Mouse (Mus musculus): ENCODE measurements at regions not wholly inside any gene's neighbourhood (a gene's known extent, or its start where the extent isn't known, plus 50 kb on each side); places are given as distances from the start of the nearest gene placed in this dataset.

DNA sequence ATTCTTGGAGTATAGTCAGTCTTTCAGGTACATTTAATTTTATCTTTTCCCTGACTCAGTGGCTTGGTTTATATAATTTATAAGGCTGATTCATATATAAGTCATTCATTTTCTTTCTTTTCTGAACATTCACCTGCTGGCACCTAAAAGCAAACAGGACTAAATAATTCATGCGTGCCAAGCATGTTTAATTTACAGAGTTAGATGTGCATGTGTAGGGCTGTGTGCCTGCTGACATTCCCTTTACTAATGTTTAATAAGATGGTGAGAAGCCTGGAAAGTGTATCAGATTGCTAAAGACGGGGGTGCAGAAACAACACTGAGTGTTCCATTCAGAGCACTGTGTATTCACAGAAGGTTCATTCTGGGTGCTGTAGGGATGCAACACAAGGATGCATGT is 229.0 kb downstream of the Rpl10l start:
- 68% methylated on average over 2 of the region's 2 CpGs for WGBS
- no peak for TF ChIP-seq CTCF (IDR thresholded peaks at IDR 0.05; ENCODE audit: low read depth)

GRCm38 (mm10) chr12:66048936-66049335 is 235.3 kb downstream of the Rpl10l start:
- TF ChIP-seq CTCF (IDR thresholded peaks at IDR 0.05; ENCODE audit: low read depth) = no peak
- Histone ChIP-seq H3K36me3 (ENCODE audit: control insufficient read depth, insufficient read depth) (no peaks in the 10 kb centered on the region), H3K9ac (ENCODE audit: low read depth, low read length) (no peak overlapping the region), H3K27me3 (replicated peaks; ENCODE audit: control insufficient read depth, insufficient read depth, low read length) (no peaks in the 10 kb centered on the region), H3K9me3 (ENCODE audit: control insufficient read depth) (no peaks in the 10 kb centered on the region), H3K27ac (ENCODE audit: low read depth, low read length) (no peak overlapping the region), H3K4me2 (replicated peaks; ENCODE audit: low read depth) (no peak overlapping the region), H3K4me3 (ENCODE audit: low read depth, low read length) (no peak overlapping the region), H3K4me1 (replicated peaks; ENCODE audit: control insufficient read depth, insufficient read depth, low read length) (no peaks in the 10 kb centered on the region)
- no peak for ATAC-seq

More for the DNA sequence above, 229.0 kb downstream of the Rpl10l start:
- H3K27me3 ChIP-seq (replicated peaks; ENCODE audit: control insufficient read depth, insufficient read depth, low read length) = no peaks in the 10 kb centered on the region
- H3K36me3 ChIP-seq (ENCODE audit: control insufficient read depth, insufficient read depth) = no peaks in the 10 kb centered on the region
- H3K27ac ChIP-seq (ENCODE audit: low read depth, low read length) = no peak overlapping the region
- no peaks in the 10 kb centered on the region for H3K4me1 ChIP-seq (replicated peaks; ENCODE audit: control insufficient read depth, insufficient read depth, low read length)
- ATAC-seq = no peak
- H3K9ac ChIP-seq (ENCODE audit: low read depth, low read length) = no peak overlapping the region
- no peak overlapping the region for H3K4me2 ChIP-seq (replicated peaks; ENCODE audit: low read depth)
- H3K4me3 ChIP-seq (ENCODE audit: low read depth, low read length) = no peak overlapping the region
- H3K9me3 ChIP-seq (ENCODE audit: control insufficient read depth) = no peaks in the 10 kb centered on the region

DNA sequence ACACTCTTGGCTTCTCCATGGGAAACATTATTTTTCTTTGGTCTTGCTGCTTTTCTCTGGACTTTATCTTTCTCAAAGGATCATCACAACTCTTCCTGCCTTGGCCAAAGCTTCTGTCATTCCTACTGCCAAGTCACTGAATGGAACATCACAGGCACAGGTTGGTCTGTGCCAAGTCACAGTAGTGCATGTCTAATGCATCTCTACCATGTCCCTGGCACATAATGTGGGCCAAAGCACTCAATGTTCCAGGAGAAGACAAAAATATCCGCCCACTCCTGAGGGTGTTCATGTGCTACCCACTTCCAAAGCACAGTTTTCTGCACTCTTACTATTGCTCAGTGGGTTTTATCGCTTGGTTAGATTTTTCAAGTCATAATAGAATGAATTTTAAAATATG is 247.9 kb downstream of the Rpl10l start:
- Histone ChIP-seq H3K27ac (ENCODE audit: low read depth, low read length) (no peak overlapping the region), H3K9ac (ENCODE audit: low read depth, low read length) (no peak overlapping the region), H3K4me2 (replicated peaks; ENCODE audit: low read depth) (no peak overlapping the region), H3K4me3 (ENCODE audit: low read depth, low read length) (no peak overlapping the region), H3K36me3 (ENCODE audit: control insufficient read depth, insufficient read depth) (no peaks in the 10 kb centered on the region), H3K9me3 (ENCODE audit: control insufficient read depth) (no peaks in the 10 kb centered on the region), H3K4me1 (replicated peaks; ENCODE audit: control insufficient read depth, insufficient read depth, low read length) (no peaks in the 10 kb centered on the region), H3K27me3 (replicated peaks; ENCODE audit: control insufficient read depth, insufficient read depth, low read length) (no peaks in the 10 kb centered on the region)
- no peak for ATAC-seq
- no peak for TF ChIP-seq CTCF (IDR thresholded peaks at IDR 0.05; ENCODE audit: low read depth)
- WGBS = 92% methylated on average over 2 of the region's 2 CpGs

- Histone ChIP-seq H3K4me2 (replicated peaks; ENCODE audit: low read depth) (no peak overlapping the region), H3K9me3 (ENCODE audit: control insufficient read depth) (no peaks in the 10 kb centered on the region), H3K4me1 (replicated peaks; ENCODE audit: control insufficient read depth, insufficient read depth, low read length) (no peaks in the 10 kb centered on the region), H3K4me3 (ENCODE audit: low read depth, low read length) (no peak overlapping the region), H3K36me3 (ENCODE audit: control insufficient read depth, insufficient read depth) (no peaks in the 10 kb centered on the region), H3K27me3 (replicated peaks; ENCODE audit: control insufficient read depth, insufficient read depth, low read length) (no peaks in the 10 kb centered on the region), H3K27ac (ENCODE audit: low read depth, low read length) (no peak overlapping the region), H3K9ac (ENCODE audit: low read depth, low read length) (no peak overlapping the region)
- ATAC-seq = no peak
- TF ChIP-seq CTCF (IDR thresholded peaks at IDR 0.05; ENCODE audit: low read depth) = no peak
- WGBS = 78% methylated on average over 1 of the region's 1 CpGs
Measured at GRCm38 (mm10) chr12:66027535-66027934, 256.7 kb downstream of the Rpl10l start.

- Histone ChIP-seq H3K9ac (ENCODE audit: low read depth, low read length) (no peak overlapping the region), H3K4me3 (ENCODE audit: low read depth, low read length) (no peak overlapping the region), H3K9me3 (ENCODE audit: control insufficient read depth) (no peaks in the 10 kb centered on the region), H3K27ac (ENCODE audit: low read depth, low read length) (no peak overlapping the region), H3K36me3 (ENCODE audit: control insufficient read depth, insufficient read depth) (no peaks in the 10 kb centered on the region), H3K4me1 (replicated peaks; ENCODE audit: control insufficient read depth, insufficient read depth, low read length) (no peaks in the 10 kb centered on the region), H3K27me3 (replicated peaks; ENCODE audit: control insufficient read depth, insufficient read depth, low read length) (no peaks in the 10 kb centered on the region), H3K4me2 (replicated peaks; ENCODE audit: low read depth) (no peak overlapping the region)
- no peak for TF ChIP-seq CTCF (IDR thresholded peaks at IDR 0.05; ENCODE audit: low read depth)
- ATAC-seq = no peak
- 70% methylated on average over 2 of the region's 2 CpGs for WGBS
Measured at GRCm38 (mm10) chr12:66012706-66013105, 271.5 kb downstream of the Rpl10l start.

Measured in intestine, postnatal 0 days (tissue).